Comparison of ENCODE assay signal across 18 mouse cellular contexts in genomic region chr12:54110342-54110741, GRCm38 (mm10).
"Had no signal": no experiment of that assay in that cellular context is flagged by ENCODE, and none has a peak within 500 bp of the region (broad histone marks: within the 10 kb centered on the region; RNA-seq: fewer than 3 reads in every experiment).

No protein-coding gene starts in this region.

- H3K9me3 ChIP-seq: midbrain, embryonic 13.5 days; neural tube, embryonic 13.5 days; neural tube, embryonic 15.5 days had no signal

- H3K9ac ChIP-seq: lung, embryonic 14.5 days; midbrain, embryonic 13.5 days; neural tube, embryonic 13.5 days; neural tube, embryonic 15.5 days had no signal

- H3K4me1 ChIP-seq: neural tube, embryonic 13.5 days; neural tube, embryonic 15.5 days had no signal

- ATAC-seq: midbrain, embryonic 13.5 days; midbrain, embryonic 16.5 days had no signal

- H3K4me3 ChIP-seq: midbrain, embryonic 13.5 days; myocyte; neural tube, embryonic 13.5 days; neural tube, embryonic 15.5 days had no signal

- H3K27ac ChIP-seq: midbrain, embryonic 13.5 days; neural tube, embryonic 13.5 days; neural tube, embryonic 15.5 days had no signal

- H3K27me3 ChIP-seq: midbrain, embryonic 13.5 days; neural tube, embryonic 13.5 days; neural tube, embryonic 15.5 days had no signal

- H3K4me2 ChIP-seq: lung, embryonic 14.5 days; midbrain, embryonic 11.5 days; midbrain, embryonic 13.5 days; neural tube, embryonic 13.5 days; neural tube, embryonic 15.5 days had no signal

- H3K36me3 ChIP-seq: midbrain, embryonic 13.5 days; neural tube, embryonic 13.5 days; neural tube, embryonic 15.5 days had no signal

- DNase-seq: lung, adult 18-20 months; lung, postnatal 10 days; lung, postnatal 4 days; retina, postnatal 1 day; right cerebral cortex, adult 18-20 months; right cerebral cortex, postnatal 25 days; right cerebral cortex, postnatal 4 days; spleen, adult 18-20 months; thymus, adult 2 months; thymus, postnatal 25 days; thymus, postnatal 4 days had no signal
